Mouse (Mus musculus): ENCODE measurements around the gene Rusc2. TPM values are rescaled to one million over a fixed set of nuclear protein-coding genes. Genes with fewer than 3 reads are reported as not detected.

Gene Rusc2
- 70.8 and 75.4 TPM in 2 replicates for polyA plus RNA-seq (2015; fragmentation: Nextera tagmentation; extraction: Ambion mirVana)

GRCm38 (mm10) chr4:43381408-43382154 is at the start of gene Rusc2:
Gene Rusc2, plus strand, starts transcription at chr4:43381979.
- ATAC-seq (ENCODE audit: low FRiP score) = peak; percentile 95
- Histone ChIP-seq H3K9ac (peak within 1 kb of the TSS; percentile 86), H3K27ac (peak within 1 kb of the TSS; percentile 87), H3K36me3 (no peaks in the 10 kb centered on the region), H3K27me3 (no peaks in the 10 kb centered on the region), H3K4me2 (peak within 1 kb of the TSS; percentile 81), H3K9me3 (no peaks in the 10 kb centered on the region), H3K4me3 (peak within 1 kb of the TSS; percentile 70), H3K4me1 (replicated peaks) (peaks cover 35% of the 10 kb centered on the region)
- under 1% methylated on average over 53 of the region's 63 CpGs for WGBS

GRCm38 (mm10) chr4:43334771-43335170 is 47.0 kb upstream of the Rusc2 start:
- Histone ChIP-seq H3K9me3 (peaks cover 12% of the 10 kb centered on the region; the same call in 1 of the 2 replicates), H3K36me3 (0 out of 2 replicates have a peak, but pooled peaks cover 7% of the 10 kb centered on the region), H3K4me1 (replicated peaks) (no peaks in the 10 kb centered on the region), H3K27me3 (no peaks in the 10 kb centered on the region), H3K4me3 (no peak overlapping the region), H3K27ac (no peak overlapping the region), H3K4me2 (no peak overlapping the region), H3K9ac (no peak overlapping the region)
- WGBS = 42% methylated on average over 2 of the region's 2 CpGs
- no peak for ATAC-seq (ENCODE audit: low FRiP score)

GRCm38 (mm10) chr4:43336176-43336575 is 45.6 kb upstream of the Rusc2 start:
- no peak overlapping the region for H3K27ac ChIP-seq
- no peak overlapping the region for H3K9ac ChIP-seq
- no peaks in the 10 kb centered on the region for H3K27me3 ChIP-seq
- no peak for ATAC-seq (ENCODE audit: low FRiP score)
- no peak overlapping the region for H3K4me2 ChIP-seq
- H3K4me1 ChIP-seq (replicated peaks) = no peaks in the 10 kb centered on the region
- H3K9me3 ChIP-seq = peaks cover 12% of the 10 kb centered on the region; the same call in 1 of the 2 replicates
- no peak overlapping the region for H3K4me3 ChIP-seq
- 0 out of 2 replicates have a peak, but pooled peaks cover 7% of the 10 kb centered on the region for H3K36me3 ChIP-seq

- no peak for ATAC-seq (ENCODE audit: low FRiP score)
- 86% methylated on average over 4 of the region's 4 CpGs for WGBS
- no peak overlapping the region for H3K9ac ChIP-seq
- no peak overlapping the region for H3K4me2 ChIP-seq
- no peaks in the 10 kb centered on the region for H3K4me1 ChIP-seq (replicated peaks)
- no peak overlapping the region for H3K27ac ChIP-seq
- peaks cover 12% of the 10 kb centered on the region; the same call in 1 of the 2 replicates for H3K9me3 ChIP-seq
- H3K27me3 ChIP-seq = no peaks in the 10 kb centered on the region
- 0 out of 2 replicates have a peak, but pooled peaks cover 7% of the 10 kb centered on the region for H3K36me3 ChIP-seq
- no peak overlapping the region for H3K4me3 ChIP-seq
Measured at GRCm38 (mm10) chr4:43340096-43340804, 41.5 kb upstream of the Rusc2 start.

- Histone ChIP-seq H3K36me3 (0 out of 2 replicates have a peak, but pooled peaks cover 2% of the 10 kb centered on the region), H3K27me3 (no peaks in the 10 kb centered on the region), H3K4me2 (no peak overlapping the region), H3K27ac (no peak overlapping the region), H3K9me3 (peaks cover 7% of the 10 kb centered on the region; the same call in 1 of the 2 replicates), H3K4me3 (no peak overlapping the region), H3K9ac (no peak overlapping the region), H3K4me1 (replicated peaks) (no peaks in the 10 kb centered on the region)
- no peak for ATAC-seq (ENCODE audit: low FRiP score)
- WGBS = 40% methylated on average over 7 of the region's 7 CpGs
Measured at GRCm38 (mm10) chr4:43341276-43341891, 40.4 kb upstream of the Rusc2 start.

- ATAC-seq (ENCODE audit: low FRiP score) = no peak
- Histone ChIP-seq H3K9ac (no peak overlapping the region), H3K9me3 (no peaks in the 10 kb centered on the region), H3K4me3 (no peak overlapping the region), H3K36me3 (no peaks in the 10 kb centered on the region), H3K4me2 (no peak overlapping the region), H3K27ac (no peak overlapping the region), H3K4me1 (replicated peaks) (no peaks in the 10 kb centered on the region), H3K27me3 (no peaks in the 10 kb centered on the region)
- WGBS = 93% methylated on average over 10 of the region's 10 CpGs
Measured at GRCm38 (mm10) chr4:43342443-43342842, 39.3 kb upstream of the Rusc2 start.

GRCm38 (mm10) chr4:43344932-43345331 is 36.8 kb upstream of the Rusc2 start:
- Histone ChIP-seq H3K36me3 (no peaks in the 10 kb centered on the region), H3K9me3 (no peaks in the 10 kb centered on the region), H3K4me2 (no peak overlapping the region), H3K27me3 (no peaks in the 10 kb centered on the region), H3K4me3 (no peak overlapping the region), H3K9ac (no peak overlapping the region), H3K27ac (no peak overlapping the region), H3K4me1 (replicated peaks) (no peaks in the 10 kb centered on the region)
- 90% methylated on average over 2 of the region's 2 CpGs for WGBS
- ATAC-seq (ENCODE audit: low FRiP score) = no peak

- Histone ChIP-seq H3K4me1 (replicated peaks) (no peaks in the 10 kb centered on the region), H3K9me3 (no peaks in the 10 kb centered on the region; the same call in 1 of the 2 replicates), H3K9ac (no peak overlapping the region), H3K4me3 (no peak overlapping the region), H3K4me2 (no peak overlapping the region), H3K36me3 (no peaks in the 10 kb centered on the region), H3K27ac (no peak overlapping the region), H3K27me3 (no peaks in the 10 kb centered on the region)
- 97% methylated on average over 5 of the region's 5 CpGs for WGBS
- no peak for ATAC-seq (ENCODE audit: low FRiP score)
Measured at GRCm38 (mm10) chr4:43349206-43349605, 32.6 kb upstream of the Rusc2 start.

- no peak overlapping the region for H3K4me3 ChIP-seq
- H3K36me3 ChIP-seq = no peaks in the 10 kb centered on the region
- H3K9me3 ChIP-seq = no peaks in the 10 kb centered on the region; the same call in 1 of the 2 replicates
- H3K27ac ChIP-seq = no peak overlapping the region
- no peak for ATAC-seq (ENCODE audit: low FRiP score)
- H3K4me2 ChIP-seq = no peak overlapping the region
- H3K9ac ChIP-seq = no peak overlapping the region
- 83% methylated on average over 6 of the region's 6 CpGs for WGBS
- no peaks in the 10 kb centered on the region for H3K4me1 ChIP-seq (replicated peaks)
- H3K27me3 ChIP-seq = no peaks in the 10 kb centered on the region
Measured at GRCm38 (mm10) chr4:43350038-43350560, 31.7 kb upstream of the Rusc2 start.

- H3K9me3 ChIP-seq = no peaks in the 10 kb centered on the region; the same call in 1 of the 2 replicates
- H3K27me3 ChIP-seq = no peaks in the 10 kb centered on the region
- ATAC-seq (ENCODE audit: low FRiP score) = no peak
- WGBS = 86% methylated on average over 6 of the region's 6 CpGs
- H3K27ac ChIP-seq = no peak overlapping the region
- H3K4me2 ChIP-seq = no peak overlapping the region
- H3K9ac ChIP-seq = no peak overlapping the region
- no peak overlapping the region for H3K4me3 ChIP-seq
- no peaks in the 10 kb centered on the region for H3K36me3 ChIP-seq
- H3K4me1 ChIP-seq (replicated peaks) = no peaks in the 10 kb centered on the region
Measured at GRCm38 (mm10) chr4:43353662-43354061, 28.1 kb upstream of the Rusc2 start.

GRCm38 (mm10) chr4:43364914-43365560 is 16.7 kb upstream of the Rusc2 start:
- Histone ChIP-seq H3K27me3 (no peaks in the 10 kb centered on the region), H3K9me3 (0 out of 2 replicates have a peak, but pooled peaks cover 5% of the 10 kb centered on the region)
- WGBS = 93% methylated on average over 11 of the region's 11 CpGs

More at GRCm38 (mm10) chr4:43364914-43365560, 16.7 kb upstream of the Rusc2 start:
- Histone ChIP-seq H3K9ac (no peak overlapping the region), H3K4me3 (no peak overlapping the region), H3K36me3 (no peaks in the 10 kb centered on the region), H3K4me1 (replicated peaks) (no peaks in the 10 kb centered on the region), H3K27ac (no peak overlapping the region), H3K4me2 (no peak overlapping the region)
- ATAC-seq (ENCODE audit: low FRiP score) = no peak

All from hindbrain, embryonic 13.5 days (tissue).